Mouse (Mus musculus): ENCODE measurements around the gene Fgfr2.

GRCm38 (mm10) chr7:130965396-130965795 is 2157.8 kb downstream of the Fgfr2 start:
- no peak for TF ChIP-seq CTCF (conservative IDR thresholded peaks at IDR 0.05; ENCODE audit: low read length)
- TF ChIP-seq NANOG (IDR thresholded peaks at IDR 0.05; ENCODE audit: borderline replicate concordance, low read length): no peak

Measured in E14TG2a.4 (cell line).